Mouse (Mus musculus) ES-Bruce4 (cell line): Measurements from ENCODE around the gene Gpr182. TPM values are rescaled to one million over a fixed set of nuclear protein-coding genes. Genes with fewer than 3 reads are reported as not detected.

ENCODE experiments used
- H3K27ac ChIP-seq: 2 replicates; pipeline ENCODE4 v1.5.1; 2012; ENCODE audit warnings: low read length, inconsistent platforms; ENCODE audit not compliant: insufficient read depth
- H3K27me3 ChIP-seq: 2 replicates; pipeline ENCODE4 v1.6.1; 2012; ENCODE audit warnings: mild to moderate bottlenecking, low read length, inconsistent platforms; ENCODE audit not compliant: control insufficient read depth, poor library complexity, insufficient read depth, severe bottlenecking
- H3K36me3 ChIP-seq: 2 replicates; pipeline ENCODE4 v1.6.1; 2012; ENCODE audit warnings: inconsistent platforms, mild to moderate bottlenecking, low read length, moderate library complexity; ENCODE audit not compliant: control insufficient read depth, poor library complexity, insufficient read depth, severe bottlenecking
- H3K4me1 ChIP-seq: one replicate; pipeline ENCODE4 v1.8.1; 2011; ENCODE audit warnings: low read length; ENCODE audit not compliant: control insufficient read depth, insufficient read depth
- H3K4me3 ChIP-seq: 2 replicates; pipeline ENCODE4 v1.5.1; 2011; ENCODE audit warnings: low read depth, mild to moderate bottlenecking, low read length
- H3K9ac ChIP-seq: 2 replicates; pipeline ENCODE4 v1.6.1; 2012; ENCODE audit warnings: low read depth, mild to moderate bottlenecking, inconsistent platforms; ENCODE audit not compliant: poor library complexity, severe bottlenecking
- H3K9me3 ChIP-seq: replicated peaks from 2 replicates; pipeline ENCODE4 v1.6.1; 2012; ENCODE audit warnings: mild to moderate bottlenecking, low read length, inconsistent platforms; ENCODE audit not compliant: control insufficient read depth, poor library complexity, insufficient read depth, severe bottlenecking
- CTCF ChIP-seq: IDR thresholded peaks from one replicate; pipeline ENCODE4 v1.8.1; 2011; ENCODE audit warnings: low read depth, low read length
- EP300 ChIP-seq: IDR thresholded peaks from 2 replicates; pipeline ENCODE4 v1.6.1; 2011; ENCODE audit warnings: low read depth, low read length; ENCODE audit not compliant: insufficient read depth
- POLR2A ChIP-seq: IDR thresholded peaks from one replicate; pipeline ENCODE4 v1.8.1; 2011; ENCODE audit warnings: low read length; ENCODE audit not compliant: insufficient read depth
- polyA plus RNA-seq: library from polyadenylated mRNA; stranded (reverse); fragments of >200 nt; gene quantifications from 2 replicates; pipeline ENCODE4 v1.2.4, GENCODE M21; 2011; ENCODE audit warnings: low read depth; ENCODE audit not compliant: missing spikeins, insufficient read depth, insufficient read length

The Gpr182 gene
- polyA plus RNA-seq, 1 experiment: not detected

DNA sequence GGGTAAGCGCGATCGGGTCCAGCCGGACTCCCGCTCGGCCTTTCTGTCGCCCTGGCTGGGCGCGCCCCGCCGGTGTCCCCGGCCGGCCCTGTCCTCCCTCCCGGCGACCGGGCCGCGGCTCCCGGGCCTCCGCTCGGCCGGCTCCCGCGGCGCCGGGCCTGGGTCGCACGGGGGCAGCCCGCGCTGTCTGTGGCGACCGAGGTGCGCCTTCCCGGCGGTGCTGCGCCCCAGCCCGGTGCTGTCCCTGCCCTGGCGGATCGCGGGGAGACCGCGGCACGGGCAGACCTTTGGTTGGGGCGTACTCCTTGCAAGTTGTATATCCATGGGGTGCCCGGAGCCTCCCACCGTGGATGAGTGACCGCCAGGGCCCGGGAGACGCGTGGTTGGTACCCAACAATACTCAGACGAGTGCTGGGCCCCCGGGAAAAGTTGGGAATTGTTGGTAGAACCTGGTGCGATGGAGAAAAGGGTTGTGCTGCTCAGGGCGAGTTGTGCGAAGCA is 11.8 kb downstream of the Gpr182 start:
- Histone ChIP-seq H3K9me3 (no peaks in the 10 kb centered on the region), H3K27ac (no peak overlapping the region), H3K9ac (peak overlapping the region; percentile 97), H3K36me3 (peaks cover 22% of the 10 kb centered on the region), H3K27me3 (no peaks in the 10 kb centered on the region), H3K4me3 (peak overlapping the region; percentile 87), H3K4me1 (peaks cover 1% of the 10 kb centered on the region)
- TF ChIP-seq CTCF (no peak), EP300 (no peak)

DNA sequence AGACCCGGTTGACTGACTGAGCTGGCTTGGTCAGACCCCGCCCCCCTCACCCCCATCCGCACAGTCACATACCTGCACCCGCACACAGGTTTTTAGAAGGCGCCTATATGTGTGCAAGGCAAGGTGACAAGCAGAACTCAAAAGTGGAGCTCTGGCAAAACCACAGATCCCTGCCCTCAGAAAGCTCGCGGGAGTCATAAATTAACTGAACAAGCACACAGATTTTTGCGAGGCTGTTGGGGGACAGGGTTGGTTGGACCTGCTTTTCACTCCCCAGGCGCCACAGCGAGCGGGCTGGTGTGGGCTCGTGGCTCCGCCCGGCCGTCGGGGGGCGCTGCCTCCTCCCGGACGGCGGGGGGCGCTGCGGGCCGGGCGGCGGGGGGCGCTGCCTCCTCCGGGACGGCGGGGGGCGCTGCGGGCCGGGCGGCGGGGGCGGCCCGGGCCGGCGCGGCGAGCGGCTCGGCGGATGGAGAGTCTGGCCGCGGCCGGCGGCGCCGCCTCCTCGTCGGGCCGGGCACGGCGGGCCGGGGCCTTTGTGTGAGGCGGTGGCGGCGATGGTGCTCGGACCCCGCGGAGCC is 12.4 kb downstream of the Gpr182 start, which contains the start of gene Zbtb39:
Zbtb39 (plus strand) TSS at position 456 of the 578 bp plus-strand sequence.
- H3K27me3 ChIP-seq: no peaks in the 10 kb centered on the region
- H3K36me3 ChIP-seq: peaks cover 21% of the 10 kb centered on the region
- no peak within 1 kb of the TSS for H3K27ac ChIP-seq
- H3K4me3 ChIP-seq: peak within 1 kb of the TSS; percentile 87
- H3K4me1 ChIP-seq: peaks cover 1% of the 10 kb centered on the region
- peak within 1 kb of the TSS; percentile 97 for H3K9ac ChIP-seq
- H3K9me3 ChIP-seq: no peaks in the 10 kb centered on the region
- TF ChIP-seq CTCF (peak; percentile 32), EP300 (no peak)

DNA sequence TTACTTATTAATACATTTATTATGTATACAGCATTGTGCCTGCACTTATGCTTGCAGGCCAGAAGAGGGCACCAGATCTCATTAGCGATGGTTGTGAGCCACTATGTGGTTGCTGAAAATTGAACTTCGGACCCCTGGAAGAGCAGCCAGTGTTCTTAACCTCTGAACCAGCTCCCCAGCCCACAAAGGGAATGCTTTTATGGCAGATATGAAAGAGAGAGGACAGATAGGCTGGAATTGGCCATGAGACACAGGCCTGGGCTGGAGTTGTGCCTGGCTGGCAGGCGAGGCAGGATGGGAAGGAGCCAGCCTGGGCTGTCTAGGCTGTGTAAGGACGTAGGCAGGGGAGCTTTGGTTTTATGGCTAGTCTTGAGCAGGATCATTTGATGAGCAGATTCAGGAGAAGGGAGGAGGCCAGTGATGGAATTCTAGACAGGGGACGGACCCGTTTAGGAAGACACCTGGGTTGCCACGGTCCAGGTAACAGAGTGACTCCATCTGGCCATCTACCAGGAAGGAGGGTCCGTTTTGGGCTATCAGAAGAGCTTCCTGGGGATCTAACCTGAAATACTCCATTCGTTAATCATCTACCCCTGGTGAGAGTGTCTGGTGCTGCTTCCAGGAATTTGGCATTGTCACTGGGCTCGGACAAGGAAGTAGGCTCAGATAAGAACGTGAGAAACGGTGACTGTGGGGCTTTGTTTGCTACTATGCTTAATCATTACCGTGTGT is 13.2 kb downstream of the Gpr182 start:
- Histone ChIP-seq H3K27ac (no peak overlapping the region), H3K27me3 (no peaks in the 10 kb centered on the region), H3K4me1 (peaks cover 8% of the 10 kb centered on the region), H3K9me3 (no peaks in the 10 kb centered on the region), H3K4me3 (no peak overlapping the region), H3K9ac (no peak overlapping the region), H3K36me3 (peaks cover 14% of the 10 kb centered on the region; the same call in 1 of the 2 replicates)
- no peak for TF ChIP-seq EP300
- peak; percentile 45 for TF ChIP-seq CTCF

DNA sequence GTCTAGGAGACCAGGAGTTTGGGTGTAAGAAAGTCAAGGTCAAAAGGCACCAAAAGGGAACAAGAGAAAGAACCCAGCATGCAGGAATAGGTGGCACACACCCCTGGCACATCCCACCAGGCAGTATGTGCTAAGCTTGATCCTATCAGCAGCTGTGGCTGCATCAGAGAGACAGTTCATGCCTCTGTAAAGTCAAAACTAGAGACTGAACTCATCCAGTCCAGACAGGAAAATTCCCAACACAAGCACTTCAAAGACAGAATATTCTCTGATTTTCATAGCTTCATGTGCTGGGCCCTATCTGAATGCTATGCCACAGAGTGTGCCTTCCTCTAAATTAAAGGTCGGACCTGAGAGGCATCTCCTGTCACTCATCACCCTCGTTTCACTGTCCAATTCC is 14.0 kb downstream of the Gpr182 start:
- no peak overlapping the region for H3K4me3 ChIP-seq

DNA sequence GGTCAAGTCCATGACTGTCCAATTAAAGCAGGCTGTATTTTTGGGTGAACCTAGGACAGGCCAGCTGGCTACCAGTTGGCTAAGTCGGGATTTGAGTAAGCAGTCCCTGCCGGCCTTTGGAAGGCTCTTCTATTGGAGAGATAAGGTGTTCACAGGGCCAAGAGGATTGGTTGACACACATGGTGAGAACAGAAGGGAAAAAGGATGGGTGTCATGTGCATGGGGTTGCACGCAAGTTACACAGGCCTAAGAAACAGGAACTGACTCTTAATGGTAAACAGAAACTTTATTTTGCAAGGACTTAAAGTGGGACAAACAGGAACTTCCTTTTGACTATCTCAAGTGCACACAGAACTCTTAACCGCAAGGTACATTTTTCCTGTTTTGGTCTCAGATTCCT is 14.6 kb downstream of the Gpr182 start:
- peaks cover 2% of the 10 kb centered on the region; the same call in 1 of the 2 replicates for H3K36me3 ChIP-seq
- TF ChIP-seq POLR2A (no peak), EP300 (no peak), CTCF (no peak)
- H3K27me3 ChIP-seq: no peaks in the 10 kb centered on the region
- H3K9me3 ChIP-seq: no peaks in the 10 kb centered on the region
- H3K9ac ChIP-seq: no peak overlapping the region
- no peak overlapping the region for H3K4me3 ChIP-seq
- peaks cover 7% of the 10 kb centered on the region for H3K4me1 ChIP-seq
- H3K27ac ChIP-seq: no peak overlapping the region

More for the DNA sequence above, 14.0 kb downstream of the Gpr182 start:
- TF ChIP-seq EP300: no peak
- TF ChIP-seq POLR2A: no peak
- TF ChIP-seq CTCF: no peak
- no peak overlapping the region for H3K27ac ChIP-seq
- no peak overlapping the region for H3K9ac ChIP-seq
- H3K4me1 ChIP-seq: peaks cover 7% of the 10 kb centered on the region
- no peaks in the 10 kb centered on the region for H3K27me3 ChIP-seq
- H3K36me3 ChIP-seq: peaks cover 7% of the 10 kb centered on the region; the same call in 1 of the 2 replicates
- H3K9me3 ChIP-seq: no peaks in the 10 kb centered on the region

DNA sequence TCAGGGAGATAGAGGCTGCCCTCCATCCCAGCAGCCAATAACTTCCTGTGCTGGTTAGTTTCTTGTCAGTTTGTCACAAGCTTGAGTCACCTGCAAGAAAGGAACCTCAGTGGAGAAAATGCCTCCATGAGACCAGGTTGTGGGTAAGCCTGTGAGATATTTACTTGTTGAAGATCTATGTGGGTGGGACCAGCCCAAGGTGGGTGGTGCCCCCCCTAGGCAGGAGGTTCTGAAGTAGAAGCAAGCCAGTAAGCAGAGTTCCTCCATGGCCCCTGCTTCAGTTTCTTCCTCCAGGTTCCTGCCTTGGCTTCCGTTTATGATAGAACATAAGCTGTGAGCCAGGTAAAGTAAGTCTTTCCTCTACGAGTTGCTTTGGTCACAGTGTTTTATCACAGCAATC is 15.3 kb downstream of the Gpr182 start:
- H3K36me3 ChIP-seq: no peaks in the 10 kb centered on the region
- H3K4me3 ChIP-seq: no peak overlapping the region
- H3K4me1 ChIP-seq: peaks cover 7% of the 10 kb centered on the region
- no peak overlapping the region for H3K9ac ChIP-seq
- no peak for TF ChIP-seq EP300
- no peak for TF ChIP-seq CTCF
- no peak for TF ChIP-seq POLR2A
- H3K27ac ChIP-seq: no peak overlapping the region
- H3K27me3 ChIP-seq: no peaks in the 10 kb centered on the region
- H3K9me3 ChIP-seq: no peaks in the 10 kb centered on the region
